Mouse (Mus musculus) adipocyte (in vitro differentiated cells): ENCODE results near the gene Plxnd1.
A peak's percentile ranks its signal among the peaks of the same experiment; 100 is the strongest.

Experiments
- DNase-seq: peaks from one replicate; pipeline ENCODE4 v3.0.0-alpha.2; 2016; ENCODE audit warnings: low spot score

Gene Plxnd1

GRCm38 (mm10) chr6:115982889-115983288, 11.9 kb downstream of the Plxnd1 start:
- DNase-seq: no peak

GRCm38 (mm10) chr6:115978596-115978995, 16.2 kb downstream of the Plxnd1 start:
- DNase-seq: no peak

DNA sequence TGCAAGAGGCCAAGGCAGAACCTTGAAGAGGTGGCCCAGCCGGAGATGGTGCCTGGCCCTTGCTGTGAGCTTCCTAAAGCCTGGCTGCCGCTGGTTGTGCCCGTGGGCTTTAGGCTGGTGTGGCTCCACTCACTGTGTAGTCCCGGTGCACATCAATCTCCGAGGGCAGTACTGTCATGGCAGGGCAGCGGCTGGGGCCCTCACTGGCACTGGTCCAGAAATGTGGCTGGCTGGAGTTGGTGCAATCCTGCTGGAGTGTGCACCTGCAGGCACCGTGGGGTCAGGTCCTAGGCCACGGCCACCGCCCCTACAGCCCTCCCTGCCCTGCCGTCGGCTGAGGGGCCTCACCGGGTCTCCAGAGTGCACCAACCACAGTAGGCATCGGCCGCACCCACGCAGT, 17.0 kb downstream of the Plxnd1 start:
- no peak for DNase-seq

GRCm38 (mm10) chr6:115975606-115976005, 19.2 kb downstream of the Plxnd1 start:
- no peak for DNase-seq

DNA sequence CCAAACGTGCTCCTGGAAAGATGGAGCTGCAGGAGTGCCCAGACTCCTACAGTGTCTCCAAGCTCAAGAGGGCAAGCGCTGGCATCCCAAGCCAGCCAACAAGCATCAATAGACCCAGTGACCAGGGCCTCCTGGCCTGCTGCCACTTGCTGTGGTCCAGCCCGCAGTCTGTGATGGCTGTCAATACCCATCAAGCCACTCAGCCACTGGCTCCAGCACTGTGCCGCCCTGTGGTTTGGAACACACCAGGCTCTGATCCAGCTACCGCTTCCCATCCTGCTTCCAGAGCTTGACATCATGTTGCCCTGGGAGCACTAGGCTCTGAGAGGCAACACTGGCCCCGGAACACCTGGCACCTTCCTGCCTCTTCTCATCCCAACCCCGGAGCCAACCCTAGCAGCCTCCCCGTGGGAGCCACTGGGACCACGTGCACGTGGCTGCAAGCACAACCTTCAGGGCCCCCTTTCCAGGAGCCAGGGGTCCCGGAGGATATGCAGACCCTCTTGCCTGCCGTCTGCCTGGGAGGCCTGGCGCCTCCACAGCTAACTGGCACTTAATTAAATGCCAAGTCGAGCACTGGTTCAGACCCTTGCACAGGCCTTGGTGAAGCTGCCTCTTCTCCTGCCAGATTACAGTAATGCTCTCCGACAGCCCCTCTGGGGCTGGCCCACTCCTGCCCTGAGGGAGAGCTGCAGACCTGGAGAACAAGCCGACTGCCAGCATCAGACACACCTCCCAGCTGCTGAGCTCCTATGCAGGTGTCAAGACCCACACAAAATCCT, 20.7 kb downstream of the Plxnd1 start:
- DNase-seq: no peak

DNA sequence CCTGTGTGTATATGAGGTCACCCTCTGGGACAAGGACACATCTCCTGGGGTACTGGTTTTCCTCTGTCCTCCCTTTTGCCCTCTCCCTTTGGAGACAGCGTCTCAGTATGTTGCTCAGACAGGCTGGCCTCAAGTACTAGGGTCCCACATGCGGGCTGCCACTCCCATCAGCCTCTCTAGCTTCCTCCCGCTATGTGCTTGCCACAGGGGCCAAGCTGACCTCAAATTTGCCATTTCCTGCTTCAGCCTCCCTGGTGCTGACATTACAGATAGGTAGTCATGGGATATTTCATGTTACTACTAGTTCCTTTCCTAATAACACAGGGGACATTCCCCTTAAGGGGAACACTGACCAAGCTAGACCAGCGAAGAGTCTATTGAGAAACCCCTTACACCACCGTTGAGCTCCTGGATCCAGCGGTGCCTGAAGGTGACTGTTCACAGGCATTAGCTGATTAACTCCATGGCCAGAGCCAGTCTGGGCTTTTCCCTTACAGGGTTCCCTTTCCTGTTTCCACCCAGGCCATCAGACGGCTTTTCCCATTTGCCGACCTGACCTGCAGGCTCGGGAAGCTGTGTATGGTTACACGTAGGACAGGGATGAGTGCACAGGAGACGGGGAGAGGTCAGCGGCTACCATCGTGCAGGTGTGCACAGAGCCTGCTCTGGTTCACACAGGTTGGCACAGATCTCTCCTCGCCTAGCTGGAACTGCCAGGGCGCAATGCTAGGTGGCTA, 21.5 kb downstream of the Plxnd1 start:
- DNase-seq: no peak

- no peak for DNase-seq
Observed at GRCm38 (mm10) chr6:115972083-115972764, 22.6 kb downstream of the Plxnd1 start.

DNA sequence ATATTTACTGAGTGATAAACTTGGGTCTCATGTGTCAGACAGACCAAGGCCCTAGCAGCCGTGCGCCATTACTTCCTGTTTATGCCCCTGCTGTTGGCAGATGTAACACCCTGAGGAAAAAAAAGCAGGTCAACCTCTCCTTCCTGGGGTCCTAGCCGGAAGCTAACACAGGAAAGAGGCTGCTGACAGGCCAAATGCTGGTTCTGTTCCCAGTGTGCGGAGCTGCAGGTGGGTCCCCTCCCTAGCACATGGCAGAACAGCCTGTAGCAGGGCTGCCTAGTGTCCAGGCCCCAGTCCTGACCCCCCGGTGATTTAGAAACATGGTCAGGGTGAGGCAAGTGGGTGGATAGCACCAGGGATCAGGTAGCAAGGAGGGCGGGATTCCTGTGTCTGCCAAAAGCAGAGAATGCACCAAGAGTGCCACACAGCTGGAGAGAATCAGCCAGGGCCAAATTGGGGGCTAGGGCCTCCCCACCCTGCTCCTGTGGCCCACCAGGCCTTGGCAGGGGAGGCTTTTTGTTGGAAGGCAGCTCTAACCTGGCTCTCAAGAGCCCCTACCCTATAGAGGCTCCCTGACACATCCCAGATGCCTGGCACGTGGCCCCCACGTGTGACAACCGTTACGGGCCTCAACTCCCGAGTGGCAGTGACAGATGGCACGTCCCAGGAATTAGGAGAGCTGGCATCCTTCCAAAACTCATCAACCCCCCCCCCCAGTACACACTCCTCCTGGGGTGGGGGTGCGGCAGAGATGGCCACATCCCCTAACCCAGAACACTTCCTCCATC, 23.3 kb downstream of the Plxnd1 start:
- DNase-seq: no peak

DNA sequence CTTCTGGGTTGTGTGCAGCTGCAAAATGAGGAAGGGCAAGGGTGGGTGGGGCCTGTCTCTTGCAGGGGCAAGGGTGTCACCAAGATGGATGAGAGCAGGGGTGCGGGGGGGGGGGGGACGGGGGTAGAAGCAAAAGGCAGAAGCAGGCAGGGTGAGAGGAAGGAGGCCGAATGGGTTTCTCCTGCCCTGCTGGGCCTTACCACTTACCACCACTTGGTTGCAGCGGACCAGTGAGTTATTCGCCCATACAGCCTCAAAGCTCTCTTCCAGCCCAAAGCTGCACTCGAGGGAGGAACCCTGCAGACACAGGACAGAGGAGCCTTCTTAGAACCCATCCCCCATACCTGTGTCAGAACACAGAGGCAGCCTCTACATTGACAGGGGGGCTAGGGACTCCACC, 24.9 kb downstream of the Plxnd1 start:
- DNase-seq: no peak

DNA sequence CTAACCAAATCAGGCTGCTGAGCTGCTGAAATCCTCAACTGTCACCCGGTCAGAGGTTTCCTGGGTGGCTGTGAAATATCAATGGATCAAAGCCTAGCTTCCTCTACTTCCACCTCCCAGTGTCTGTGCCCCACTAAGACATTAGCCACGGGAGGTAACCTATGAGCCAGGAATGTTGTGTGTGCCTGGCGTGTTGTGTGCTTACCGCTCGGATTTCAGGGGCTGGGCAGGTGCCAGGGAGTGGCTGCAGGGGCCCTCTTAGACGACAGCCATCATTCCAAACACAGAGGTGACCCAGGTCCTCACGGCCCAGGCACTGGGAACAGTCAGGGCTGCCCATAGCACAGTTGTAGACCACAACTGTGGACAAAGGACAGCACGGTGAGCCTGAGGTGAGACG, 25.7 kb downstream of the Plxnd1 start:
- no peak for DNase-seq

- DNase-seq: no peak
Observed at GRCm38 (mm10) chr6:115968700-115969099, 26.1 kb downstream of the Plxnd1 start.

DNA sequence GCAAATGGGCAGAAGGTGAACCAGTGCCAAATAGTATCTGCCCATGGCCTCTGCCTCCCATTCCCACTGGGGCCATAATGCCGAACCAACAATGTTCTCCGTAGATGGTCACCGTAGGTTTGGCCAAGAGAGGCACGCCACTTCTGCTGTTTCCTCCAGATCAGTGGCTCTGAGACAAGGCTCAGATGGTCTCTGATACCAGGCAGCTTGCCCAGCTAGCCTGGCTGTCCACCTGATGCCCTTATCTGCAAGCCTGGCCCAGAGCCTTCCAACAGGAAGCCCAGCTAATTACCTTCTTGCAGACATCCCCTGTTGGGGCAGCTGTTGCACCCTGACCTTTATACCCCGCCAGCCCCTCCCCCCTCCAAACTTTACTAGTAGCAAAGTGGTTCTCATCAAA, 26.7 kb downstream of the Plxnd1 start:
- peak; percentile 49 for DNase-seq

DNA sequence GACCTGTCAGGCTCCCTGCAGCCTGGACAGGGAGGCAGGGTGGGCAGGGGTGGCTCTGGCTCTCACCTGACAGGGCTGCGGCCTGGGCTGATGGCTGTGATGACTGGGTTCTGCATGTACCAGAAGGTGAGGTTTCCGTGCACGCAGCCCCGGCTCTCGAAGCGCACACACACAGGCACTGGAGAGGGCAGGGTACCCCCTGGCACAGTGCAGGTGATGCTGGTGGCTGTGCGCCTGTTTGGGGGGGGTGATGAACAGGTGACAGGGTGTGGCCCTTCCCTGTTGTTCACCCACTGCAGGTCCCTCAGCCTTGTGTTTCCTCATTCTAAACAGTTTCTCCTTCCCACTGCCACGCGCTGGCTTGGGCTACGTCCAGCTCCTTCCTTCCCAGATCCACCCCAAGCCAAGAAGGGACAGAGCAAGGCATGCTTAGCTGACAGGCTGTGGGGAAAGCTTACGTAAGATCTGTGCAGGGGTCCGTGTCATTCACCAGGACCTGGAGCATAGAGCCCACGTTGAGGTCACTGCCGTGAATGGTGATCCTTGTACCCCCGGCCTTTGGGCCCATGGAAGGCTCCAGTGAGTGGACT, 27.4 kb downstream of the Plxnd1 start:
- peak; percentile 67 for DNase-seq

DNA sequence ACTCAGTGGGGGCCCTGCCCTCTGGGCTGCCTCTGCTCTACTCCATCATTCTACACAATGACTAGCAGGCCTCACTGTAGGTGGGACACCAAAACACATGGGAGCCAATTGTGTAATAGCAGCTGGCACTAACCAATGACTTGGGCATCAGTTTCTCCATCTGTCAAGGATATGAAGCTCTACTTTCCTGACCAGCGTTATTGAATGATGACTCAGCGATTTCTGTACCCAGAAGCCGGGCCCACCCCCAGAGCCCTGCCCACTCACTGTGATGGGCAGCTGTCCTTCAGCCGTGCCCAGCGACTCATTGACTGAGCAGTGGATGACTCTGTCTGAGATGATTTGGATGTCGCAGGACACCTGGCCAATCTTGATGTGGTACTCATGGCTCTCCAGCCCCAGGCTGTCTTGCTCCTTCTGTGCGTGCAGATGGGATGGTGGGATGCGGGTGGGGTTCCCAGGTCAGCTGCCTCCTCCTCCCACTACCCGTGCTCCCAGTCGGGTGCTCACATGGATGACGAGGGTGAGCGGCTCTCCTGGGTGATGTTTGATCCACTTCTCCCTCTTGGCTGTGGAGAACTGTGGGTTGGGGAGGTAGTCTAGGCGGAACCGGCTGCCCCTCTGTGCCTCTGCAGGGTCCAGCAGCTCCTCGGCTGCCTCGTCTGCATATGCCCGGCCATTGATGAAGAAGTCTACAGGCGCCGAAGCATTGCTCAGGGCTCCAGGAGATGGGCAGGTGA, 28.4 kb downstream of the Plxnd1 start:
- DNase-seq: no peak

DNA sequence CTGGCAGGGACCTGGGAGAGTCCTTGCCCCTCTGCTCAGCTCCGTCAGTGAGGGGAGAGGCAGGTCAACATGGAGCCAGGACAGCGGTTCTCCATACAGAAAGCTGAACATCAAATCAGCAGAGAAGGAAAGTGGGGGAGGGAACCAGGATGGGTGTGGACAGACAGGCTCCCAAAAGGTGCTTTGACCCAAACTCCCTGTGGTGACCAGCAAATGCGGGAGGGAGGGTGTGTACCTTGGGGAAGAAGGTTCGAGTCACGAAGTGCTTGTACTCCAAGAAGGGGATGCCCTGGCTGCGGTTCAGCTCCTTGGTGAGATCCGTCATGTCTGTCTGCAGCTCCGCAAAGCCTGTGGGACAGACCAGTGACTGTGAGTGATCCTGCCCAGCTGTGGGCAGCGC, 31.1 kb downstream of the Plxnd1 start:
- no peak for DNase-seq

DNA sequence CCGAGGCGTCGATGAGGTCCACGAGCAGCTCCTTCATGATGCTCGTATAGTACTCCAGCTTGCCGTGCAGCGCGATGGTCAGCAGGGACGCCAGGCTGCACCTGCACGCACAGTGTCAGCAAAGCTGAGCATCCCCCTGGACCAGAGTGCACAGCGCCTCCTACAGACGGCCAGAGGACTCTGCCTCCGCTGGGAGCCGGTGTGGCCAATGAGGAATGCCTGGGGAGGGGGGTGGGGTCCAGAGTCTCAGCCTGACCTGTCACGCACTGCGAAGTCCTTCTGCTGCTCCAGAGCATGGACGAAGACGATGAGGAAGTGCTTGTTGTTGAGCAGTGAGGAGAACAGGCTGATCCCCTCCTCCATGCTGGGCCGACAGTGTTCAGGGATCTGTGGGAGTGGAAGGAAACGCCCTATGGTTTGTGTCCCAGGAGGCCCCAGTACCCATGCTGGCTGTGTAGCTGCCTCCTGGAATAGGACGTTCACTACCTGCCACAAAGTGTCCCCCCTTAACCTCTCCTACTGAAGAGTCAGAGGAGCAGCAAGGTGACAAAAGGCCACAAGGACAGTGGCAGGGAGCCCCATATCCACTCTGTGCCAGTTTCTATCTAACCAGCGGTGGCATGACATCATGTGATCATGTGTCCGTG, 32.2 kb downstream of the Plxnd1 start:
- DNase-seq: no peak

DNA sequence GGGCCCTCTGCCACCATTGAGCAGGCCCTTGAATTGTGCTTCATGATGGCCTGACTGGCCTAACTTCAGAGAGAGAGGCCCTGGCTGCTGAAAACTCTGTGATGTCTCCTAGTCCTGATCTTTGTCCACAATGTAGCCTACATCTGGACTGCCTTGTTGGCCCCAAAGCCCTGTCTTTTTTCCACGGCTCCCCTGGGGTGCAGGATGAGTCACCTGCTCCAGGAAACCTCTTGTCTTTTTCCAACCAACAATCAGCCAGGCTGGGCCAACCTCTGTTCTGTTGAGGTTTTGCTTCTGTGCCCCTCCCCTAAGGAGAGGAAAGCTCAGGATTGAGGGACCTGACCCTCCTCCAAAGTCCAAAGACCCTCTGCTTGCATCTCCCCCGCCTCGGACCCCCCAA, 33.1 kb downstream of the Plxnd1 start:
- DNase-seq: peak; percentile 43

DNA sequence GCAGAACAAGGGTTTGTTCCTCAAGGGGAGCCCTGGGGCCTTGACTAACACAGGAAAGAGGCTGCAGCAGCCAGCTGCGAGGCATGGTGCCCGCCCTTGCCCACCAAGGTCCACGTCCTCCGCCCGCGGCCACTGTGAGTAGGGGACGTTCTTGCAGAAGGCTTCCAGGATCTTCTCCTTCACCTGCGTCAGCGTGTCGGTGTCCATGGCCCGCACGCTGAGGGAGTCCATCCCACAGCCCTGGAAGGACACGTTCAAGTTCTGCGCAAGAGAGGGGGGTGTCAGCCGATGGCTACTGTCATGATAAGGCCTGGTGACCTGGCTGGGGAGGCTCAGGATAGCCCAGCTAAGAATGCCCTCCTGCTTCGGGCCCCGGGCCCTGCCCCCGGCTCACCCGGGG, 34.5 kb downstream of the Plxnd1 start:
- no peak for DNase-seq

DNA sequence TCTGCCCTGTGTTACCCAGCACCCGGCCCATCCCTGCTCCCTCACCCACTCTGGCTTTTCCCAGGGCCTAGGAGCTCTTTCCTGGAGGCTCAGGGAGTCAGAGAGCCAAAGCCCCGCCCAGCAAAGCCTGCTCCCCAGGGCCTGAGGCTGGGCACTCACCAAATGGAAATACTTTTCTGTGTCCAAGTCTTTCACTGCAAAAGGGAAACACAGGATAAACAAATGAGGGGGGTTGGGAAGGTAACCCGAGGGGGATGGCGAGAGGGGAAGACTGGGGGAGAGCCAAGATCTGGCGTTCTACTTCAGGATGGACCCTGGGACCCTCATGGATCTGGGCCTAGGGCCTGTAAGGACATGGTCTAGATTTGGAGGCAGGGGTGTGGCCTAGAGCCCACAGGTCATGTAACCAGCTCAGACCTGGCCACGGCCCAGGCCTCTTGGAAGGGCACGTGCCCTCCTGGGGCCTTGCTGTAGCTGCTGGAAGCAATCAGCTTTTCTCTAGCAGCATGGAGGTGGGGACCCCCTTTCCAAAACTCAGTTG, 35.6 kb downstream of the Plxnd1 start:
- peak; percentile 98 for DNase-seq

- DNase-seq: no peak
Observed at GRCm38 (mm10) chr6:115958445-115958844, 36.4 kb downstream of the Plxnd1 start.
